Mouse (Mus musculus) embryonic fibroblast, embryonic 13.5 days (primary cell): Measurements from ENCODE around the gene Slc25a12.

Source experiments
- CTCF ChIP-seq: IDR thresholded peaks from 2 replicates; pipeline ENCODE4 v1.5.1; 2011; ENCODE audit warnings: mild to moderate bottlenecking, control low read depth, low read length, moderate library complexity, borderline replicate concordance; ENCODE audit not compliant: insufficient read depth
- POLR2A ChIP-seq: IDR thresholded peaks from 2 replicates; pipeline ENCODE4 v1.6.1; 2011; ENCODE audit warnings: low read depth, mild to moderate bottlenecking, control low read depth, low read length, moderate library complexity

GRCm38 (mm10) chr2:71358347-71358746, 9.2 kb downstream of the Slc25a12 start:
- TF ChIP-seq POLR2A (no peak), CTCF (no peak)
